Mouse (Mus musculus): ENCODE measurements around the gene Gnao1.
A peak's percentile ranks its signal among the peaks of the same experiment; 100 is the strongest.

Gene Gnao1

DNA sequence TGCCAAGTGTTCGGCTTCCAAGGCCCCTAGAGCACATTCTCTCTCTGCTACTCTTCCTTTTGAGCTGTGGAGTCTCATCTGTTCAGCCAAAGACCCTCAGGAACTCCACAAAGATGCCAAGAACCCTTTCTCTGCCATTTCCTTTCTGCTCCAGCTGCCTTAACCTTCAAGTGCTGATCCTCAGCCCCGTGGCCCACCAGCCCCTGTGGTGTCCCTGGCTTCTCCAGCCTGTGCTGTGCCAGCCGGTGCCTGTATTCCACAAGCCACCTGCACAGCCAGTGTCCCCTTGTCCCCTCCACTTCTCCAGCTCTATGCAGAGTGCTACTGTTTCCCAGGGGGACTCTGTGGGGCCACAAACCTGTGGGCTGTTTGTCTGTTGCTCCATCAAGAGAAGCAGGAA, 83.8 kb downstream of the Gnao1 start:
- no peak for DNase-seq (ENCODE audit: low read depth)

DNA sequence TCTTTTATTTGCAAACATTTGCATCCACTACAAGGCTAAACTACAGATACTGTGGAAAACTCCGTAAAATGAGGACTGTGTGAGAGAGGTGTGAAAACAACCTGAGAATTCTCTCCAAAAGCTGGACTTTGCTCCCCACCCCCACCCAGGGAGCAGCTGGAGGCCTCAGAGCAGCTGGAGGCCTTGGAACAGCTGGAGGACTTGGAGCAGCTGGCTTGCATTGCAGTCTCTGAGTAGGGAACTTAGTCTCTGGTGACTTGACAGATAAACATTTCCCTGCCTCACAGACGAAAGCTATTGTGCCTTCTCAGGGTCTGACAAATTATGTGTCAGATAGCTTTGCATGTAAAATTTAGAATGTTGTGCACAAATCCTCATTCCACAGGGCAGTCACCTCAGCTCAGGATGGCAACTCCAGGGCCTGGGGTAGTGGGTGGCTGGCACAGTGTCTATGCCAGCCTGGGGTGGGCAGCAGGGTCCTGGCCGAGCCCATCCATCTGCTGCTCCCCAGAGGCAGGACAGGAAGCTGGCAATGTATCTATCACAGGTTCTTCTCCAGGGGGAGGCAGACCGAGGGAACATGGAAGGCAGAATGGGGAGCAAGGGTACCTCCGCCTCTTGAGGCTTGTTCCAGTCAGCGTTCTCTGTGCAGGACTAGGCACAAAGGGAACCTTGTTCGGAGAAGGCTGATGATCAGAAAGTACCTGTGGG, 87.2 kb downstream of the Gnao1 start:
- no peak for DNase-seq (ENCODE audit: low read depth)

DNA sequence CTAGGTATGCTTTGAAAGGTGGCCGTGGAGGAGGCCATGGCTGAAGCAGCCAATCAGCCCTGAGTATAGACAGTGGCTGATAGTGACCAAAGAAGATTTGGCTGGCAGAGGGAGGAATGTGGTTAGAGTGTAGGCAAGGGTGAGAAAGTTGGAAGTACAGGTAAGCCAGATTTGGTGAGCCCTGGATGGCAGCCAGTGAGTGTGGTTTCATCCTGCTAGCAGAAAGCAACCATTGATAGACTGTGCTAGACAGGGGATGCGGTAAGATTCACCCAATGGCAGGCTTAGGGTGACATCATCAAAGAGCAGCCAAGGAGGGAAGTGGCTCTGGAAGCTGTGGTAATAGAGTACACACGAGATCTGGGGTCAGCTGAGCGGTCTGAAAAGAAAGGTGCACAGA, 88.8 kb downstream of the Gnao1 start:
- no peak for DNase-seq (ENCODE audit: low read depth)

DNA sequence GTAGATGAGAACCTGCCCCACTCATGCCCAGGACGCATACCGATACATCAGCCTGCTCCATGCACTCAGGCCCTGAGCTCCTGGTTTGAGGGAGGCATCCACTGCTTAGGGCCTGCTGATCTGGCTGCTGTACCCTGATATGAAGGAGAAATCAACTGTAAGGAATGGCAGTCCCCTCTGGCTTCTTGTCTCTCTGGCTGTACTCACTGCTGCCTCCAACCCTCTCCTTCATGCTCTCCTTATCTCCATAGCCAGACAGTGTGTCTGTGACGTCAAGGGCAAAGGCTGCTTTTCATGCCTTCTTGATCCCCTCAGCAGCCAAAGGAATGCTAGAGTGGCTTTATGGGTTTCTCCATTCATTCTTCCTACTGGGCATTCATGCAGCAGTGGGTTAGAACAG, 92.3 kb downstream of the Gnao1 start:
- no peak for DNase-seq (ENCODE audit: low read depth)

DNA sequence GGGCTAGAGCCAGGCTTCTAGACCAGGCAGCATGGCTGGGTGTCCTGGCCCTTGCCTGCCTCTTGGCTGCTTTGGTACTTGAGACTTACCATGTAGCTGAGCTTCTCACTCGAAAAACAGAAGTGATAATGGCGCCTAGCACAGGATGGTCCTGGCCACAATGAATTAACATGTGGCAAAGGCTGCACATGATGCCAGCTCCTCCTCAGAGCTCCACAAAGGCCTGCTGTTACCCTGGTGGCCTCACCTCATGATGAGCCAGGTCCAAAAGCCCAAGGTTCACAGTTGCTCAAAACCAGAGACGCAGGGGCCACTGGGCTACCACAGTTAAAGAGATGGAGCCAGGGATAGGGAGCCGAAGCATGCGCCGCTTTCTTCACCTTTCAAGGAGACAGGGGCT, 97.2 kb downstream of the Gnao1 start:
- DNase-seq (ENCODE audit: low read depth) = no peak

DNA sequence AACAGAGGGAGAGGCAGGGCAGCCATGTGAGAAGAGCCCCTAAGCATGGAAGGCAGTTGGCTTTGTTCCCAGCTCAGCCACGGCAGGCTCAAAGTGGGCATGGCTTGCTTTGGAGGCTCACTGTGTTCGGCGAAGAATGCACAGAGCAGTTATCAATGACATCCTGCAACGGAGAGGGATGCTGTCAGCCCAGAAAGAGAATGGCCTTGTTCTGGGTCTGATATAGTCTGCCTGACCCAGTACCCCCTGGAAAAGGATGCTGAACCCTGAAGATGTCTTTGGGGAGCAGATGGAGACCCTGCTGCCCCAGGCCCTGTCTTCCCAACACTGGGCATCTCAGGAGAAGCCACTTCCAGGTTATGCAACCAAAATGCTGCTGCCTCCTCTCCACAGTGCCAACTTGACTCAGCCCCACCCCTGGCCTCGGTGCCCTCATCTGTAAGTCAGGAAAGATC, 98.2 kb downstream of the Gnao1 start:
- peak; percentile 54 for DNase-seq (ENCODE audit: low read depth)

DNA sequence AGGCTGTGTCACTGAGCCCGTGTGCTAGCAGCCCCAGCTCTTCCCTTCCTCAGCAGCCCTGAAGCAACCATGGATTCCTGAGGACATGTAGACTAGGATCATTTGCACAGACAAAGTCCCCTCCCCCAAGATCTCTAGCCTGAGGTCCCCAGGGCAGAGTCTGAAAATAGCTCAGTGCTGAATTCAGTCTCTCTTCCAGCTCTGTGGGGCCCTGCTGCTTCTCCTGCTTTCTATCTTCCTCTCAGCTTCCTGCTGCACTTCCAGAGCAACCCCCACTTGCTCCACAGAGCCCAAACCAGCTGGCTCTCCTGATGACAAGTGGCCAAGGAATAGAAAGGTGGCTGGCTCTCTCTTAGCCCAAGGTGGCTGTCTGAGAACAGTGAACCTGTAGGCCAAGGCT, 98.8 kb downstream of the Gnao1 start:
- DNase-seq (ENCODE audit: low read depth) = peak; percentile 62

DNA sequence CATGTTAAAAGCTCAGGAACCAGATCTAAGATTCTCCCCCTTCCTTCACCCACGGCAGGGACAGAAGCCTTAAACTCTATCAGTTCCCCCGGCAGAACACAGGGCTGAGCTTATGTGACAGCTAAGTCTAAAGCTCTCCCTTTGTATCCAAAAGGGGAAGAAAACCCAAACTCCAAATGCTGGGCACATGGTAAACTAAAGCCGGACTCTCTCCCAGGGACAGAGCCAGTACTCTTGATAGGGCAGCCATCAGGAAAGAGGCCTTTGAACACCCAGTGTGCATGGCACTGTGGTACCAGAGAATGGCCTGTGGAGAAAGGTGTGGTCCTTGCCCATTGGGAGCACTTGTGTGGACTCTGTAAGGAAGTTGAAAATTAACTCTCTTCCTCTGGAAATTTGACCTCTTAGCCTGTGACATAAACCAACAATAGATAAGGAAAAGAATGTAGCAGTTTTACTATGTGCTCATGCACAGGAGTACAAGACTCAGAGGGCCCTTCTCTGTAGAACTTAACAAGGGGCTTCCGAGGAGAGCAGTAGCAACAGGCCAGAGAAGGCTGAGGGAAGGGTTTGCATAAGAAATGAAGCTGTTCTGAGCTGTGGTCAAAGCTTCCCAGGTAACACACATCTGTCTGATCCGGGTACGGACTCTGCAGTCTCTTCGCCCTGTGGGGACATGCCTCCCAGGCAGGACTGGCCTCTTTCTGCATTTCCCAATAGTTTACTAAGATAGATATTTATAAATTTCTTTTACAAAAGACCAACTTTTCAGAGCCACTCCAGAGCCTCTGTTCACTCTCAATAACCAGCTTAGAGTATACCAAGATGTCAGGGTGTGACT, 102.2 kb downstream of the Gnao1 start:
- DNase-seq (ENCODE audit: low read depth) = no peak

DNA sequence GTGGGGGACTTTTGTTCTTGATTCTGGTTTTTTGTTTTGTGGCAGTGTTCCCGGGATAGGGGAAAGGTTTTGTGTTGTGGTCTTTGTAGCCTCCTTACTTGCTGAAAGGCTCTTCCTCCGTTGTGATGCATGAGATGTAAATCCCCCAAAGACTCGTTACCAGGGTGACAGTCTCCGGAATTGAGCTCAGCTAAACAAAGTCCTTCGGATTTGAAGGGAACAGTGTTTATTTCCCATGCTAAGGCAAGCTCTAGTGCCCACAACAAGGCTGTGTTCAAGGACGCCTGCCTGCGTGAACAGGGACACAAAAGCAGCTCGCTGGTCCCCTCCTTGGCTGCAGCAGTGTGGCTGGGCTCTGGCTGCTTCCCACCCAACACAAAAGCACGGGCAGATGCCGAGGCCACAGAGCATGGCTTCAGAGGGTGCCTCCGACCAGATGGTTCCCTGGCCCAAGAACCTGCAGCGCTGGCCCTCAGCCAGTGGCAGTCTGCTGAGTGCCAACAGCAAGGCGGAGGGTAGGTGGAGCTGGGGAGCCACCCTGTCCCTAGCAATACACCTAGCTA, 108.2 kb downstream of the Gnao1 start:
- no peak for DNase-seq (ENCODE audit: low read depth)

DNA sequence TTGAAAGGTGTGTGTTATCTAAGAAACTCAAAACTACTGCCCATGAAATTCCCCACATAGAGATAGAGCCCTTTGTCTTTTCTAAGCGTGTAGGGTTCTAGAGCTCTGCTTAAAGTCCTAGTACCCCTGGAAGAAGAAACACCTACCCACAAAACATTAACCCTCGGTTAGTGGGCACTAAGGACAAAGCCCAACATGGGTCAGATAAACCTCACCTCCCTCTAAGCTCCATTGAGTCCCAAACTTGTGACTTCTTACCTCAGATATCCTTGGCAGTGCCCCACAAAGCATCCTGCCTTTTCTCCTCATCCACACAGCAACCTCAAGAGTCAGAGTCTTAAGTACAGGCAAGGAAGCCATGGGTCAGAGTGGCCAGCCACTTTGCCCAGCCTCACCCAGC, 108.8 kb downstream of the Gnao1 start:
- no peak for DNase-seq (ENCODE audit: low read depth)

DNA sequence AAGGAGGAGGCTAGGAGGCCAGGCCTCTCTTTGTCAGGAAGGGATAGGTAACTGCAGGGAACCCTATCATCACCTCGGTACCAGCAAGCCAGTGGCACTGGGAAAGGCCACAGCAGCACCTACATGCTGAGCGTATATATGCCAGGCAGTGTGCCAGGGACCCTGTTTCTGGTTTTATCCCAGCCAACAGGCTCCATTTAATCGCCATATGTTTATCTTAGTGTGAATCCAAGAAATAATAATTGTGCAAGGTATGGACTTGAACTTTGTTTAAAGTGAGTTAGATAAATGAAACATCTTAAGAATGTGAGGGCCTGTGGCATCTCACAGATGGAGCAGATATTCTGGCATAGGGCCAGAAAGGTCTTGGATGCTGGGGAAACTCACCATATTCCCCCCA, 109.7 kb downstream of the Gnao1 start:
- peak; percentile 53 for DNase-seq (ENCODE audit: low read depth)

DNA sequence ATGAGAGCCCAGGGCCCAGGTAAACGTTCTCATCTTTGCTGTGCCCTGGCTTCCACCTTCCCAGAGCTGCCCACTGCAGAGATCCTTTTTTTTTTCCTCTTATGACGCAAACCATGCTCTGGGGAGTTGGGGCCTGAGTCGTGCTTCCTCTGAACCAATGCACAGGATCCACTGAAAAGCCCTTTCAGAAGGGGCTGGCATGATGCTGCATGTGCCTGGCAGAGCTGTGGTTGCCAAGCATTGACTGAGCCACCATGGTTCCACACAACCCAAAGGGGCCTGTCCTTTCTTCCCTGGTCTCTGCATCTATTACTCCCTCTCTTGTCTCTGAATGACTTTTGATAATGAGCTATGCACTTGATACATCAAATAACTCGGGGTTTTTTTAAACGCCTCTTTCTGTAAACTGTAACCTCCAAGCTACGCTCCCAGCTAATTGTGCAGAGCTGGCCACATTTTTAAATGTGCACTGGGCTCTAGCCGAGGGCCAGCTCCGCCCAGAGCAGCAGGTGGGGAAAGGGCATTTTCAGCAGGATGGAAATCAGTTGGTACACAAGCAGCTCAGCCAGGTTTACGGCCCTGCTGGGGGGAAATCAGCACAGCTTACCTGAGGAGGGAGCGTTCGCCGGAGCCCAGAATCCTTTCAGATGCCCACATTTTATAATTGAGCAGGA, 110.3 kb downstream of the Gnao1 start:
- peak; percentile 71 for DNase-seq (ENCODE audit: low read depth)

DNA sequence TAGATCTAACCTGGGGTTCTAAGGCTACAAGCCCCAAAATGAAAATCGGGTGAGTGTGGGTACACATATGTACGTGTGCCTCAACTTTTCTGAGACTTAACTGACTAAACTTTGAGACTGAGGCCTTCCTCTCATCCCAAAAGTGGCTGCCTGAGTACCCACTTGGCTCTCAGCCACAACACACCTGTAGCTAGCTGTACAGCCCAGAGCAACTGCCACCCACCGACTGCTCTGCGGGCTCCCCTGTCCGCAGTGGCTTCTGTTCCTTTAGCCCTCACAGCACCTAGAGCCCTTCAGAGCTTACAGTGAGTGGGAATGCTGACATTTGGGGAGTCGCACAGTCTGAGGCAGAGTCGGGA, 110.8 kb downstream of the Gnao1 start:
- no peak for DNase-seq (ENCODE audit: low read depth)

DNA sequence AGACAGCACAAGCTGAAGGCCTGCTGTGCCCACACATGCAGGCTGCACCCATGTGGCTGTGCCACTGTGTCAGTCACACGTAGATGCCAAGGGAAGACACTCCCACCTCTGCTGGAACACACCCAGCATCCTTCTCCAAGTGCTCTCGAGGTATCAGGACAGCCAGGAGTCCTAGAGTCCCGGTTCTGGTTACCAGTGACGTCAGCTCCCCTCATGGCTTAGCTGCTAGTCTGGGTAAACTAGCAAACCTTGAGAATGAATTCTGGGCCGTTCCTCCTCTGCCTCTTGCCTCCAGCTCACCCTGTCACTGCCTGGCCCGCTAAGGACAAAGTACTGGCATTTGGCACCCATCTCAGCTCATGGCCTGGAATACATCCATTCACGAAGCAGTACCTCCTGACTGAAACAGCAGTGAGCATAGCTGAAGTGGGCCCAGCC, 114.2 kb downstream of the Gnao1 start:
- no peak for DNase-seq (ENCODE audit: low read depth)

DNA sequence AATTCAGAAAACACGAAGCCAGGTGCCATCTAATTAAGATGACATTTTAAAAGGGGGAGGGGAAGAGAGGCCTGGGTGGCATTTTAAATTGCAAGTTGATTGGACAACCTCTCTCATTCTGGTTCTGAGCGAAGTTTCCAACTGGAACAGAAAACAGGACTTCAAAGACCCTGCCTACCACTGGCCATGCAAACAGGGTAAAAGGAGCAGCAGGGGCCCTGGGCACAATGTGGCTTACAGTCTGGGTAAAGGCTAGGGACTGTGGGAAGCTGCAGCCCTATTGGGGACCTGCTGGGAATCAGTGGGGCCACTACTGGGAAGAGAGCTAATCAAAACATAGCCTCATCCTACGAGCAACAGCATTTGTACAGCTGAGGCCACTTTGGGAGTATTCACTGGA, 115.7 kb downstream of the Gnao1 start:
- no peak for DNase-seq (ENCODE audit: low read depth)

DNA sequence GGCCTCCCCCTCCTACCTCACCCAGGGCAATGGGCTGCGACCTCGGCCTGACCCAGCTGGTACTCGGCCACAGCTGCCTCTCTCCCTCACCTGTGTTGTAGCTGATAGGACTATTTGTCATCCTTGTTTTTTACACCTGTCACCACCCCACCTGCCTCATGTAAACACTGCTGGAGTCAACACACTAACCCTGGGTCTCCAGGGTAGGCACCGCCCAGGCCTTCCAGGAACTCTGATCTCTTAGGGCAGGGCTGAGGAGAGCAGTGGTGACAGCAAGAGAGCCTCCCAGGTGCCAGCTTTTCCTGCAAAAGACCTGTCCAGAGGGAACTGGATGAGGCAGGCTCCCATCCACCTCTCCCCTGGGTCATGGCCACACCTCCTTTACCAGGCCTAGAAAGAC, 119.5 kb downstream of the Gnao1 start:
- DNase-seq (ENCODE audit: low read depth) = no peak

DNA sequence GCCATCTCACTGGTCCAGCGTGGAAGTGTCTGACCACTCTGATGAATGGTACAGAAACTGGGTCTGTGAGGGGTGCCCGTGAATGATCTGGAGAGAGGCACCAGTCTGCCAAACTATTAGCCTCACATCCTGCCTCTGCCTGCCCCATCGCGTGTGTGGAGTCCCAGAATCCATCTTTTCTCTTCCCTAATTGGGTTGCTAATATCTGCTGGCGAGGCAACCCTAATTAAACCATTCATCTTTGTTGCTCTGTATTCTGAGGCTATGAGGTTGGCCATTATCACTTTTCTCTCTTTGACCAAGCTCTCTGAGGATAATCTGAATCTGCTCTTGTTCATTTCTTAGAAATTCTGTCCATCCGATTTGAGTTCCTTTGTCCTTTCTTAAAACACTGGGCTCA, 121.6 kb downstream of the Gnao1 start:
- DNase-seq (ENCODE audit: low read depth) = no peak

DNA sequence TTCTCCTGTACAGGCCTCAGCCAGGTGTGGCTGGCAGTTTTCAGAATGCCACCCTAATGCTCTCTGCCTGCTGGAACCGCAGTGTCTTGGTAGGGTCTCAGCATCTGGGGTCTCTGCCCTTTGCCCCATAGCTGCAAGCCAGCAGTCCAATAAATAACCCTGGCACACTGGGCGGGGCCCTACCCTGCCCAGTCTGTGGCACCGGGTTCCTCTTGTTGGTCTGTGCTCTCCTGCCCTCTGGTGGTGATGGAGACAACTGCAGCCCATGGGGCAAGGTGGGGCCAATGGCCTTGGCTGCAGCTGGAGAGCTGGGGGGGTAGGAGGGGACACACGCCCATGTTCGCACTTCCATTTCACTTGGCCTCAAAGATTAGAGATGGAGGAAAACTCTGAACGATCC, 123.1 kb downstream of the Gnao1 start:
- peak; percentile 87 for DNase-seq (ENCODE audit: low read depth)

DNA sequence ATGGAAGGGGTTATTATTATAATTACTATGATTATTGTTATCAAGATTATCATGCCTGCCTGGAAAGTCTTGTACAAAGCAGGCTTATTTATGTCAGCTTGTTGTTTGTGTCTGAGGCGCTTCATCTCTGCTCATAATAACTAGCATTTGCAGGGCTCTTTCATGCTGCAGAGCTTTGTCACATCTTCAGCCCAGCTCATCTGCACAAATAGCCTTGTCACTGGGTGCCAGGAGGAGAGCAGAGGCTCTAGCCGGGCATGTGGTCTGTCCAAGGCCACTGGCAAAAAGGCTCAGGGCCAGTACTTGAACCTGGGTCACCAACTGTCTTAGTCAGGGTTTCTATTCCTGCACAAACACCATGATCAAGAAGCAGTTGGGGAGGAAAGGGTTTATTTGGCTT, 123.5 kb downstream of the Gnao1 start:
- DNase-seq (ENCODE audit: low read depth) = no peak

DNA sequence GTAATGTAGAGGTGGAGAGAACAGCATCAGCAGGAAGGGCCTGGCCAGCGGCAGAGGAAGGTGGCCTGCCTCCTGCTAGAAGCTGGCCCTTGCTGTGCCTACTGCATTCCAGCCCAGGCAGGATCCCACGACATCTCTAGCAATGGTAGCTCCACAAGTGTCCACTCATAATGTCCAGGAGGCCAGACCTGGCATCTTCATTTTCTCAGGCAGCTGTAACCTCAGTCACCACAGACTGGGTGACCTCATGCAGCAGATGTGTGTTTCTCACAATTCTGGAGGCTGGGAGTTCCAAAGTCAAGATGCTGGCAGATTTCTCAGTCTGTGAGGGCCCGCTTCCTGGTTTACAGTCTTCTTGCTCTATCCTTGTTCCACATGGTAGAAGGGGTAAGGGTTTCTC, 128.4 kb downstream of the Gnao1 start:
- DNase-seq (ENCODE audit: low read depth) = no peak

DNA sequence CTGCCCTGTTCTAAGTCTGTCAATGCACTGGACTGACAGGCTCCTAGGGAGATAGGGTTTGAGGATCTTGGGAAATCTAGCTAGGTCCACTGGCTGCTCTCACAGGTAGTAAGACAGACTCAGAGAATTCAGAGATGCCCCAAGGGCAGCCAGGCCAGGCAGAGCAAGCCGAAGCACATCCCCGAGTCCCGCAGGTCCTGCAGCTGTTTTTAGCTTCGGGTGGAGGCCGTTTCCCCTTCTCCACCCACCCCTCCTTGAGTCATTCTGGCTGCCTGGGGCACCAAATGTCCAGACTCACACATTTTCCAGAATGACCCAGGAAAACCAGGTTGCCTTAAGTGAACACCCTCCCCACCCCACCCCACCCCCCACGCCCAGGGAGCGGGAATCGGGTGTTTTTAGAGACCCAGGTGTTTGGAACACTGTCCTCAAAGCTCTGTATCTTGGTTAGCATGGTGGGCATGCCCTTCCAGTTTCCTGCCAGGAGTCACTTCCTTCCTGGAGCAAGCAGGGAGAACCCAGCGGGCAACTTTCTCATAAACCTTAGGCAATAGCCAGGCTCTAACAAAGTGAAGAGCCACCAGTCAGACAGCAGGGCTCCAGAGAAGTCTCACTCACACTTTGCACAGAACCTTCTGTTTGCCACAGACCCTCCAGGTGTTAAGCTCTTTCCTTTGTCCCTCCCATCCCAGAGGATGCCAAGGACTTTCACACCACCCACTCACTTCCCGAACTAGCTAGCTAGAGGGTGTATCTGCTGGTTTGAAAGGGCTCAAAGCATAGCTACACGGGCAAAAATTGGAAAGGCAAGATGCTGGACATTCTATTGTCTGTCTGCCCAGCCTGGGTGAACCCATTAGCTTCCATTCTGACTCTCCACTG, 131.0 kb downstream of the Gnao1 start:
- DNase-seq (ENCODE audit: low read depth) = peak; percentile 28

DNA sequence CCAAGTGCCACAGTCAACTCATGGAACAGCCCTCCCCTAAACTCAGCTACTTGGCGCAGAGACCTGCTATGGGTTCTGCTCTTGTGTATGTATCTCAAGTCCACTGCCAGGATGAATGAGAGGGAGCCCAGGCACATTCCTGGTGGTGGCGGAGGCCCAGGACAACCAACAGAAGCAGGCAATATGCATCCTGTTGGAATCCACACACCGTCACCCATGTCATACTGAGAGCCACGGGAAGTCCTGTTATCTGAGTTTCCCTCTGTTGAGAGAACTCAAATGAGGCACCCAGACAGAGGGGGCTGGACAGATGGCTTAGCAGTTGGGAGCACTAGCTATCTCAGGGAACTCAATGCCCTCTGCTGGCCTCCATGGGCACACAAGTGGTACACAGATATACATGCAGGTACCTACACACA, 131.9 kb downstream of the Gnao1 start:
- no peak for DNase-seq (ENCODE audit: low read depth)

Data from NIH3T3 (cell line).